Mouse (Mus musculus) erythroblast, embryonic 14.5 days (primary cell): Measurements from ENCODE around the gene Ano6. TPM values are rescaled to one million over a fixed set of nuclear protein-coding genes. Genes with fewer than 3 reads are reported as not detected.

Experiments used
- H3K27me3 ChIP-seq: 2 replicates; pipeline ENCODE4 v1.6.1; 2012; ENCODE audit warnings: inconsistent platforms; ENCODE audit not compliant: control insufficient read depth
- H3K36me3 ChIP-seq: 2 replicates; pipeline ENCODE4 v1.6.1; 2012; ENCODE audit warnings: mild to moderate bottlenecking, inconsistent platforms; ENCODE audit not compliant: control insufficient read depth
- H3K4me1 ChIP-seq: 2 replicates; pipeline ENCODE4 v1.6.1; 2012; ENCODE audit warnings: inconsistent platforms; ENCODE audit not compliant: control insufficient read depth
- H3K4me3 ChIP-seq: replicated peaks from 2 replicates; pipeline ENCODE3; 2012; ENCODE audit warnings: moderate library complexity, mild to moderate bottlenecking, inconsistent platforms
- H3K9me3 ChIP-seq: 2 replicates; pipeline ENCODE4 v1.6.1; 2012; ENCODE audit warnings: low read length, inconsistent platforms, mixed read lengths; ENCODE audit not compliant: control insufficient read depth
- GATA1 ChIP-seq: IDR thresholded peaks from 2 replicates; pipeline ENCODE4 v1.6.1; 2012; ENCODE audit warnings: low read length, inconsistent platforms, mixed read lengths
- TAL1 ChIP-seq: IDR thresholded peaks from 3 replicates; pipeline ENCODE4 v1.6.1; 2012; ENCODE audit warnings: low read length, inconsistent platforms, mixed read lengths
- polyA plus RNA-seq: library from polyadenylated mRNA; stranded (reverse); fragments of >175 nt; gene quantifications from 2 replicates; pipeline ENCODE4 v1.2.3, GENCODE M21; 2012

Ano6 gene
- polyA plus RNA-seq, 1 experiment = 0.32 TPM

DNA sequence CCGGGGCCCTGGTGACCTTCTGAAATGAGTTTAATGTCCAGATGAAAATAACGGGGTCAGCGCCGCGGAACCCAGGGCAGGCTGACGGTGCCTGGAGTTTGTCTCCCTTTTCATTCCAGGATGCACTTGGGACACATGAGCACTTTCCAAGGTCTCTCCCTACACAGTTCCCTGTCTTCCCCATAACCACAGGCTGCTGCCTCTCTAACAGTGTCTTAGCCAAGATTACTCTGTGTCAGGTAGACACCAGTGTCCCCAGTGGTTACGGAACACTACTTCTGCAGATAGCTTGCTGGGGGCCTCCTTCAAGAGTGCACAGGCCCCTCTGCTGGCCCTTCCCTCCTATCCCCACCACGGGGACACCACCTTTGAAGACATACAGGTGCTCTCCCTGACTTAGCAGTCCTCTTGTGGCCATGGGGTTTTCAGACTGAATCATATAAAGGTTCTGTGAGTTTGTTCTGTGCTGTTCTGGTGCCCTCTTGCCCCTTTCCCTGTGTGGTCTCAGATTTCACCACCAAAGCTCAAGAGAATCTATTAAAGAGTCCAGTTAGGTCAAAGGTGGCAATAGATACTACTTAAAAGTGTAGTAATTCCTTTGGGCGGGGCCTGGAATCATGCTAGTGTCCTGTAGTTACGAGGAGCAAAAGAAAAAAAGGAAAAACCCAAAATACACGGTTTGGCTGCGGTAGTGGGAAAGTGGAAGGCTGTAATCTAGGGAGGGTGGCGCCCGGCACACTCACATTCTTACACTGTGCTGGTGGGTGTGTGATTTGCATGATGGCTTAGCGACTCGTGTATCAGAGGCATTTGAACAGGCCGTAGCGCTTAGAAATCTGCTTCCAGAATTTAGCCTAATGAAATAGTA lies 95.5 kb downstream of the Ano6 start:
- H3K4me1 ChIP-seq = peaks cover 80% of the 10 kb centered on the region
- H3K36me3 ChIP-seq = peaks cover 14% of the 10 kb centered on the region
- TF ChIP-seq TAL1 = no peak
- no peak for TF ChIP-seq GATA1
- H3K27me3 ChIP-seq = no peaks in the 10 kb centered on the region
- peaks cover 5% of the 10 kb centered on the region for H3K9me3 ChIP-seq
- H3K4me3 ChIP-seq = no peak overlapping the region

DNA sequence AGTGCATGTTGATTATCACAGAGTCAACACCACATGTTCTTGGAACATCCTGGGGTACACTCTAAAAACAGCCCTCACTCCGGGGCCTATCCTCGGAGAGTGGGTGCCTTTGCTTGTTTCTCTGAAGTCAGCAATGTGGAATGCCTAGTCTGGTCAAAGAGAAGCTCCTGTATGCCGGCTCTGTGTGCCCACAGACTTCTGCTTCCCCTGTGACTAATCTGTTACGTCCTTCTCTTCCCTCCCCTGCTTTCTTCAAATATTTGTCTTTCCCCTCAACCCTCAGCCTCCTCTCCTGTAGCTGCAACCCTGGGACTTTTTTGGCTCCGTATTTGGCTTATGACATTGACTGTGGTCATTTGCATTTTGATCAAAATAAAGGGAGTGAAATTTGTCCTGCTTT lies 96.7 kb downstream of the Ano6 start:
- Histone ChIP-seq H3K27me3 (no peaks in the 10 kb centered on the region), H3K4me1 (peaks cover 75% of the 10 kb centered on the region), H3K36me3 (peaks cover 12% of the 10 kb centered on the region), H3K4me3 (no peak overlapping the region), H3K9me3 (peaks cover 5% of the 10 kb centered on the region)
- TF ChIP-seq TAL1 = no peak
- no peak for TF ChIP-seq GATA1

DNA sequence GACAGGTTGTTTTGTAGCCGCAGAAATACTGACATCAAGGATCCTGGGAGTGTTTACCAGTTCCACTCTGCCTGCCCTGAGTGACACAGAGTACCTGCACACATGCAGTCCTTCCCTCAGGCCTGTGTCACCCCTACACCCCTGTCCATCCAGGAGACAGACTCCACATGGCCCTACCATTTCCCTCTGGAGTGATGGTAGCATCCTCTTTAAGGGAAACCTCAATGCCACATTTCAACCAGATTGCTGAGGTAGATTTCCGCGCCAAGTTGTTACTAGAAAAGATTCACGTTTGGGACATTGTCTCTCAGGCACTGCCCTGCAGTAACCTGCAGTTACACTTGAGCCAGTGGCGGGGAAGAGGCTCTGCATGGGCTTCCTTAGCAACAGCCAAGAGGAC lies 97.9 kb downstream of the Ano6 start:
- Histone ChIP-seq H3K9me3 (peaks cover 5% of the 10 kb centered on the region), H3K4me1 (peaks cover 63% of the 10 kb centered on the region), H3K27me3 (no peaks in the 10 kb centered on the region), H3K36me3 (peaks cover 12% of the 10 kb centered on the region), H3K4me3 (no peak overlapping the region)
- TF ChIP-seq GATA1 (no peak), TAL1 (no peak)

DNA sequence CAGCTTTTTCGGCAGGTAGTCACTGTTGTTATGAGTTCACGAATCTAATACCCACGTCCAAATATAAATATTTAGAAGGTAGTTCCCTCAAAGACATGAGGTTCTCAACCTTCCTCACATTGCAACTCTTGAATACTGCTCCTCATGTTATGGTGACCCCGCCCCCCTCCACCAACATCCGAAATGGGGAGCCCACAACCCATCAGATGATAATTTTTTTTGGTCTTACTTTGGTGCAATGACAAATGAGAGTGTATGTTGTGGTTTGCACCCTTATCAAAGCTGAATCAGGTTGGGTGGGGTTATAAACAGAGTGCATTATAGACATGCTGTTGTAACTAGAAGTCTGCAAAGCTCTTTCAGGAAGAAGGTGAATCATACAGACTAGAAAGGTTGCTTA lies 99.7 kb downstream of the Ano6 start:
- peaks cover 5% of the 10 kb centered on the region for H3K9me3 ChIP-seq
- H3K4me1 ChIP-seq = peaks cover 47% of the 10 kb centered on the region
- peaks cover 12% of the 10 kb centered on the region for H3K36me3 ChIP-seq
- H3K4me3 ChIP-seq = no peak overlapping the region
- no peaks in the 10 kb centered on the region for H3K27me3 ChIP-seq
- no peak for TF ChIP-seq TAL1
- no peak for TF ChIP-seq GATA1

DNA sequence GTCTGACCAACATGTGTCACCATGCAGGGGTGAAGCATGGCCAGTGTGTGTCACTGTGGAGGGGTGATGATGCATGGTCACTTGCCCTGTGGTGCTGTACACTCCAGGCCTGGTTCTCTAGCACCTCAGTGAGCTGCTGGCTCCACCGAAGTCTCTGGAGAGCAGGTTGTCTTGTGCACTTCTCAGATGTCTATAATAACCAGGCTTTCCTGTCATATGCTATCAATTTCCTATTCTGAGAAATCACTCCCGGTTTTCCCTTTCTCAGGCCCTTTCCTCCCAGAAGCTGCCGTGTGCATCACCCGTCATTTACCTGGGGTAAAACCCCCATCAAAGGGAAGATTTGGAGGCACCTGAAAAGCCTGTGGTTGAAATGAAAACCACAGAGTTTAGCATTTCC lies 101.5 kb downstream of the Ano6 start:
- Histone ChIP-seq H3K4me1 (peaks cover 34% of the 10 kb centered on the region), H3K27me3 (no peaks in the 10 kb centered on the region), H3K36me3 (peaks cover 5% of the 10 kb centered on the region)

DNA sequence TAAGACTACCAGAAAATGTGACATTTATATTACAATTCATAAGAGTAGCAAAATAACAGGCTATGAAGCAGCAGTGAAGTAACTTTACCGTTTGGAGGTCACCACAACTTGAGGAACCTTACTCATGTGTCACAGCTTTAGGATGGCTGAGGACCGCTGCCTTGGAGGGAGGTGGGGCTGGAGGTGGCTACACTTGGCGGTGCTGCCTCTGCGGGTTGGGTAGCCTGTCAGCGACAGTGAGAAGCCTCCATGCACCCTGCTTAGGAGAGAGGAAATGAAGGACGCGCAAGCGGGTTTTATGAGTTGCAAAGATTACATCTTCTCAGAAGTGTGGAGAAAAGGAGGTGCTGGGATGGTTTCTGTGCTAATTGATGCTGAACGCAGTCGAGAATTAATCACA lies 102.3 kb downstream of the Ano6 start:
- Histone ChIP-seq H3K36me3 (peaks cover 5% of the 10 kb centered on the region), H3K27me3 (no peaks in the 10 kb centered on the region), H3K4me1 (peaks cover 31% of the 10 kb centered on the region), H3K9me3 (peaks cover 5% of the 10 kb centered on the region), H3K4me3 (no peak overlapping the region)
- no peak for TF ChIP-seq TAL1

More for the DNA sequence above, 101.5 kb downstream of the Ano6 start:
- H3K4me3 ChIP-seq = no peak overlapping the region
- H3K9me3 ChIP-seq = peaks cover 5% of the 10 kb centered on the region
- TF ChIP-seq GATA1 = no peak
- TF ChIP-seq TAL1 = no peak

DNA sequence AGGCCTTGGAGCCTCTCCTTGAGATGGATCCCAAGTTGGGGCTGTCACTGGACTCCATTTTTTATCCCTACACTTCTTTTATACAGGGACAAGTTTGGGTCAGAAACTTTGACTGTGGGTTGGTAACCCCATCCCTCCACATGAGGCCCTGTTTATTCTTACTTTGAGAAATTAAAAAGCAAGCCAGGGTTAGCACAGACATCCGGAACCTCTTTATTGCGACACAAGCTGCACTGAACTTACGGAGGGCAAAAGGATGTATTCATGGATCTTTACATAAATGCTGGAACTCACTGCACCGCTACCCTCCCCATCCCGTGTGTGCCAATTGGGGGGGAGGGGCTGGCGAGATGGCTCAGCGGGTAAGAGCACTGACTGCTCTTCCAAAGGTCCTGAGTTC lies 105.1 kb downstream of the Ano6 start:
- Histone ChIP-seq H3K4me3 (no peak overlapping the region), H3K27me3 (no peaks in the 10 kb centered on the region), H3K36me3 (no peaks in the 10 kb centered on the region), H3K9me3 (no peaks in the 10 kb centered on the region), H3K4me1 (peaks cover 23% of the 10 kb centered on the region)
- no peak for TF ChIP-seq GATA1
- TF ChIP-seq TAL1 = no peak

DNA sequence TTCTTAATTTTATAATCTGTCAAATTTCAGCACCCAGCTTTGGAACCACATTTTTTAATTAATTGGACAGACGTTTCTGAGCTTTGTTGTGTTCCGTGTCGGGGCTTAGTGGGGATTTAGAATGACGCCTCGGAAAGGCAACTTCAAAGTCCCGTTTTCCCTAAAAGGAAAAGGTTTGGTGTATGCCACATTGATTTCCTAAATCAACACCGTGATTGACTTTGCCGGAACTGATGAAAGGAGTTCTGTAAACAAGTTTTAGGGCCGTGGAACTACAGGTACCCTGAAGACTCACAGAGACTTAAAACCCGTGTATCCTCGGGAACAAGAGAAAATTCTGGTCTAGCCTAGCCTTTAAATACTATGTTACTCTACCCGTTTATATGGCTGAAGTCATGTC lies 107.0 kb downstream of the Ano6 start:
- Histone ChIP-seq H3K9me3 (no peaks in the 10 kb centered on the region), H3K36me3 (no peaks in the 10 kb centered on the region), H3K27me3 (no peaks in the 10 kb centered on the region), H3K4me1 (peaks cover 23% of the 10 kb centered on the region), H3K4me3 (no peak overlapping the region)
- TF ChIP-seq TAL1 = no peak
- TF ChIP-seq GATA1 = no peak

DNA sequence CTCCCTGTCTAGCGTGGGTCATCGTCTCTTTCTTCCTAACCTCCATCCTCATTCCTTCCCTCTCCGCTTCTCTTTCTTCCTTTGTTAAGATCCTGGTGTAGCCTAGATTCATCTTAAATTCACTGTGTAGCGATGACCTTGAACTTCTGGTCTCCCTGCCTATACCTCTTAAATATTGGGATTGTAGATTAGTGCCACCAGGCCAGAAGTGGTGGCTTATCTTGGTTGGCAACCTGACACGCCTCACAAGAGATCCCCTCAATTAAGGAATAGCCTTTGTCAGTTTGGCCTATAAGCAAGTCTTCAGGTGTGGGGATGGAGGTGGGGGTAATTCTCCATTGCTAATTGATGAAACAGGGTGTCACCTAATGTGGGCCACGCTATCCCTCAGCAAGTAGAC lies 107.8 kb downstream of the Ano6 start:
- no peaks in the 10 kb centered on the region for H3K27me3 ChIP-seq
- no peaks in the 10 kb centered on the region for H3K36me3 ChIP-seq
- H3K4me3 ChIP-seq = no peak overlapping the region
- peaks cover 25% of the 10 kb centered on the region for H3K4me1 ChIP-seq
- TF ChIP-seq GATA1 (no peak), TAL1 (no peak)
- H3K9me3 ChIP-seq = no peaks in the 10 kb centered on the region

DNA sequence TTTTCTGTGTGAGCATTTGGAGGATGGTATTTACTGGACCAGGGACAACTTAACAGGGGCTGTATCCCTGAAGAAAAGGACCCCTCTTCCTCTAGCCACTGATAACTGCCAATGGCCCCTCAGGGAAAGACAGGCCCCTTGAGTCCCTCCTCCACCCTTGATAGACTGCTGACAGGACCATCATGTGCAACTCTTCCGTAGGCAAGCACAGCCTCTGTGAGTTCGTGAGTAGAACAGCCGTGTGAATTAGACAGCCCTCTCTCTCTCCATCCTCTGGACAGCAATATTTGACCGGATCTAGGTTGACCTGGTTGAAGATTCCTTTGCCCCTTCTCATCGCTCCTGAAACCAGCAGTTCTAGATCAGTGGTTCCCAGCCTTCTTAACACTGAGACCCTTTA lies 111.8 kb downstream of the Ano6 start:
- H3K27me3 ChIP-seq = no peaks in the 10 kb centered on the region
- no peak overlapping the region for H3K4me3 ChIP-seq
- H3K4me1 ChIP-seq = peaks cover 45% of the 10 kb centered on the region
- TF ChIP-seq TAL1 = no peak
- TF ChIP-seq GATA1 = no peak
- no peaks in the 10 kb centered on the region for H3K9me3 ChIP-seq
- no peaks in the 10 kb centered on the region for H3K36me3 ChIP-seq
